Mouse (Mus musculus) CH12.LX (cell line): ENCODE data around the gene Golga7b. TPM values are rescaled to one million over a fixed set of nuclear protein-coding genes. Genes with fewer than 3 reads are reported as not detected.

ENCODE experiments used
- DNase-seq: peaks from one replicate; pipeline ENCODE4 v3.0.0-alpha.2; 2013; ENCODE audit errors: extremely low read depth
- H3K27ac ChIP-seq: 2 replicates; pipeline ENCODE4 v1.5.1; 2012; ENCODE audit warnings: low read depth, mild to moderate bottlenecking, control low read depth, moderate library complexity; ENCODE audit not compliant: insufficient read depth
- H3K27me3 ChIP-seq: replicated peaks from 2 replicates; pipeline ENCODE3; 2012; ENCODE audit warnings: inconsistent platforms
- H3K36me3 ChIP-seq, 2 experiments: replicated peaks in 1 of 2; 2 replicates each; pipeline versions ENCODE3 to v1.6.1; 2012; ENCODE audit warnings: inconsistent platforms in 1 of 2, low read length in 1 of 2, mild to moderate bottlenecking in 1 of 2, mixed read lengths in 1 of 2, moderate library complexity in 1 of 2; ENCODE audit not compliant: control insufficient read depth in 1 of 2, insufficient read depth in 1 of 2
- H3K4me1 ChIP-seq, 2 experiments: 2 replicates each; pipeline ENCODE4 v1.6.1; 2012; ENCODE audit warnings: inconsistent platforms in 1 of 2, moderate library complexity in 1 of 2; ENCODE audit not compliant: insufficient read depth in 2 of 2, control insufficient read depth in 1 of 2
- H3K4me2 ChIP-seq: 2 replicates; pipeline ENCODE4 v1.6.1; 2012; ENCODE audit warnings: low read depth, mild to moderate bottlenecking, control low read depth; ENCODE audit not compliant: poor library complexity, insufficient read depth, severe bottlenecking
- H3K4me3 ChIP-seq, 3 experiments: fragments of 150-350 bp in 1 of 3; sonication (generic) in 1 of 3; replicated peaks in 1 of 3; 2 replicates each; pipeline versions ENCODE3 to v1.5.1; 2011 to 2012; ENCODE audit warnings: low read depth in 2 of 3, low read length in 2 of 3, mild to moderate bottlenecking in 2 of 3, moderate library complexity in 2 of 3, control low read depth in 1 of 3, improper control_type of control experiment in 1 of 3, inconsistent platforms in 1 of 3, mixed read lengths in 1 of 3; ENCODE audit not compliant: poor library complexity in 1 of 3
- H3K79me2 ChIP-seq: replicated peaks from 2 replicates; pipeline ENCODE4 v1.6.1; 2012; ENCODE audit warnings: mild to moderate bottlenecking, moderate library complexity; ENCODE audit not compliant: control insufficient read depth, poor library complexity, insufficient read depth, severe bottlenecking; ENCODE audit errors: extremely low read depth
- H3K9ac ChIP-seq: 2 replicates; pipeline ENCODE4 v1.6.1; 2012; ENCODE audit warnings: low read depth, mild to moderate bottlenecking, control low read depth, moderate library complexity; ENCODE audit not compliant: insufficient read depth
- H3K9me3 ChIP-seq: replicated peaks from 2 replicates; pipeline ENCODE3; 2012; ENCODE audit warnings: low read length, inconsistent platforms, mixed read lengths
- CHD1 ChIP-seq: IDR thresholded peaks from 2 replicates; pipeline ENCODE4 v1.6.1; 2012; ENCODE audit warnings: low read depth, low read length, improper control_type of control experiment, inconsistent platforms
- CHD2 ChIP-seq: IDR thresholded peaks from 2 replicates; pipeline ENCODE4 v1.6.1; 2011; ENCODE audit warnings: low read length, improper control_type of control experiment
- CTCF ChIP-seq, 2 experiments: IDR thresholded peaks in 1 of 2; conservative IDR thresholded peaks in 1 of 2; 2 replicates each; pipeline ENCODE4 v1.5.1; 2011 to 2012; ENCODE audit warnings: low read depth in 2 of 2, low read length in 2 of 2, improper control_type of control experiment in 1 of 2, inconsistent platforms in 1 of 2, mild to moderate bottlenecking in 1 of 2, moderate library complexity in 1 of 2
- E2F4 ChIP-seq: IDR thresholded peaks from 2 replicates; pipeline ENCODE4 v1.6.1; 2011; ENCODE audit warnings: low read depth, low read length, improper control_type of control experiment; ENCODE audit not compliant: insufficient replicate concordance
- ELF1 ChIP-seq: IDR thresholded peaks from 2 replicates; pipeline ENCODE4 v1.6.1; 2014; ENCODE audit warnings: low read depth, mild to moderate bottlenecking, inconsistent platforms, low read length, improper control_type of control experiment
- GABPA ChIP-seq: IDR thresholded peaks from 2 replicates; pipeline ENCODE4 v1.6.1; 2012; ENCODE audit warnings: low read depth, low read length, improper control_type of control experiment, inconsistent platforms; ENCODE audit not compliant: insufficient replicate concordance
- HCFC1 ChIP-seq: IDR thresholded peaks from 2 replicates; pipeline ENCODE4 v1.6.1; 2012; ENCODE audit warnings: low read depth, mild to moderate bottlenecking, inconsistent platforms, low read length, improper control_type of control experiment
- JUN ChIP-seq: IDR thresholded peaks from 2 replicates; pipeline ENCODE4 v1.6.1; 2011; ENCODE audit warnings: low read depth, mild to moderate bottlenecking, low read length, improper control_type of control experiment, moderate library complexity; ENCODE audit not compliant: insufficient read depth
- MAZ ChIP-seq: IDR thresholded peaks from 2 replicates; pipeline ENCODE4 v1.6.1; 2012; ENCODE audit warnings: low read depth, mild to moderate bottlenecking, inconsistent platforms, low read length, improper control_type of control experiment, moderate library complexity
- MEF2A ChIP-seq: IDR thresholded peaks from 2 replicates; pipeline ENCODE4 v1.6.1; 2014; ENCODE audit warnings: low read depth, mild to moderate bottlenecking, inconsistent platforms, low read length, improper control_type of control experiment, borderline replicate concordance
- PAX5 ChIP-seq: IDR thresholded peaks from 2 replicates; pipeline ENCODE4 v1.6.1; 2012; ENCODE audit warnings: low read length, inconsistent platforms, mixed read lengths
- POLR2A ChIP-seq: IDR thresholded peaks from 2 replicates; pipeline ENCODE4 v1.6.1; 2011; ENCODE audit warnings: low read depth, mild to moderate bottlenecking, improper control_type of control experiment, low read length
- RAD21 ChIP-seq: IDR thresholded peaks from 2 replicates; pipeline ENCODE4 v1.6.1; 2011; ENCODE audit warnings: low read depth, mild to moderate bottlenecking, low read length, improper control_type of control experiment, moderate library complexity
- TBP ChIP-seq: conservative IDR thresholded peaks from 2 replicates; pipeline ENCODE4 v1.6.1; 2011; ENCODE audit warnings: low read depth, low read length, improper control_type of control experiment
- TCF12 ChIP-seq: IDR thresholded peaks from 2 replicates; pipeline ENCODE4 v1.6.1; 2014; ENCODE audit warnings: low read depth, mild to moderate bottlenecking, inconsistent platforms, low read length, improper control_type of control experiment
- USF1 ChIP-seq: IDR thresholded peaks from 2 replicates; pipeline ENCODE4 v1.6.1; 2014; ENCODE audit warnings: low read depth, mild to moderate bottlenecking, inconsistent platforms, low read length, improper control_type of control experiment
- ZC3H11A ChIP-seq: IDR thresholded peaks from 2 replicates; pipeline ENCODE4 v1.6.1; 2012; ENCODE audit warnings: low read depth, mild to moderate bottlenecking, inconsistent platforms, low read length, improper control_type of control experiment
- ZKSCAN1 ChIP-seq: IDR thresholded peaks from 2 replicates; pipeline ENCODE4 v1.6.1; 2012; ENCODE audit warnings: low read depth, inconsistent platforms, low read length, improper control_type of control experiment, borderline replicate concordance
- ZMIZ1 ChIP-seq: IDR thresholded peaks from 2 replicates; pipeline ENCODE4 v1.6.1; 2012; ENCODE audit warnings: low read depth, mild to moderate bottlenecking, inconsistent platforms, low read length, improper control_type of control experiment
- ZNF384 ChIP-seq: IDR thresholded peaks from 2 replicates; pipeline ENCODE4 v1.6.1; 2012; ENCODE audit warnings: low read depth, low read length, improper control_type of control experiment, inconsistent platforms
- dilution Hi-C: fragments of 300-500 bp; cut with MboI; formaldehyde crosslinking; loops from 2 replicates; pipeline ENCODE4 v1.14.3; 2020; ENCODE audit warnings: low sequenced_read_pairs; ENCODE audit not compliant: extremely low pct_unique_long_range_greater_than_20kb, extremely low pct_ligation_motif_present
- in situ Hi-C: fragments of 300-500 bp; cut with MboI; formaldehyde crosslinking; loops from 3 replicates; pipeline ENCODE4 v1.14.3; 2019; ENCODE audit warnings: low sequenced_read_pairs, low pct_ligation_motif_present, low pct_unique_long_range_greater_than_20kb, mixed read lengths
- polyA plus RNA-seq: library from polyadenylated mRNA; unstranded; fragments of >175 nt; gene quantifications from 2 replicates; pipeline ENCODE4 v1.2.1, GENCODE M21; 2012; ENCODE audit warnings: low read depth; ENCODE audit not compliant: insufficient read length
- total RNA-seq, 2 experiments: library from RNA; depleted of rRNA; stranded (reverse); fragments of 300-350 nt in 1 of 2; fragments of >200 nt in 1 of 2; gene quantifications; 2 replicates each; pipeline ENCODE4 v1.2.3; 2012 to 2014

Gene Golga7b
- total and polyA plus RNA-seq, 3 experiments = 0.07 to 0.19 (median 0.08) TPM

DNA sequence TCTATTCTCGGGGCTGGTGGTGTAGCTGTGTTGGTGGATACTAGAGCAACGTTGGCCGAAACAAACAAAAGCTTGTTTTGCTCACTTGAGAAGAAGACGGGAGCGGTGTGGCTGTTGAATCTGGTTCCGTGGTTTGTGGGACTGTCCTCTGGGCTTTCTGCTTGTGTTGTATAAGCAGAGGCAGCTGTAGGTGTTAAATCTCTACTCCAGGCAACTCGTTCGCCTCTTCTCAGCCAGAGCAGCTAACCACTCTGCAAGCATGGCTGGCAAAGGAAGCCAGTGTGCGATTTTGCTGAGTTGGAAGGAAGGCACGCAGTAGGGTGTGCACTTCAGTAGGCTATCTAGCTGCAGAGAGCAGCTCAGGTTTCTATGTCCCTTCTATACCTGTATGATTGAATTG is 20.9 kb upstream of the Golga7b start:
- Histone ChIP-seq H3K79me2 (no peaks in the 10 kb centered on the region), H3K4me2 (no peak overlapping the region)

GRCm38 (mm10) chr19:42229499-42230287 is 17.7 kb upstream of the Golga7b start:
- H3K36me3 ChIP-seq = no peaks in the 10 kb centered on the region
- no peaks in the 10 kb centered on the region for H3K27me3 ChIP-seq
- no peaks in the 10 kb centered on the region for H3K9me3 ChIP-seq
- peaks cover 0 to 38% of the 10 kb centered on the region in 2 experiments; a peak in 2 of 4 replicates for H3K4me1 ChIP-seq
- no peaks in the 10 kb centered on the region for H3K79me2 ChIP-seq
- dilution Hi-C loops (no loop called here), in situ Hi-C loops (no loop called here)
- no peak overlapping the region for H3K9ac ChIP-seq
- no peak for DNase-seq
- H3K4me3 ChIP-seq = peak overlapping the region in 2 of 3 experiments; percentile 26 to 37
- TF ChIP-seq ZMIZ1 = no peak
- TF ChIP-seq E2F4 = no peak
- no peak for TF ChIP-seq MAZ
- no peak for TF ChIP-seq POLR2A
- no peak for TF ChIP-seq JUN
- H3K4me2 ChIP-seq = peak overlapping the region; percentile 67
- no peak overlapping the region for H3K27ac ChIP-seq

More for the DNA sequence above, 20.9 kb upstream of the Golga7b start:
- TF ChIP-seq CHD1 = no peak
- TF ChIP-seq CTCF (conservative IDR thresholded peaks at IDR 0.05 in 1 of 2, IDR thresholded peaks at IDR 0.05 in 1 of 2; ENCODE audit: low read depth in 2 of 2, low read length in 2 of 2) = no peak
- no peak for TF ChIP-seq ZC3H11A
- TF ChIP-seq RAD21 = no peak
- TF ChIP-seq CHD2 = no peak
- TF ChIP-seq USF1 = no peak
- TF ChIP-seq POLR2A = no peak
- no peak for TF ChIP-seq TCF12
- TF ChIP-seq HCFC1 = no peak
- TF ChIP-seq PAX5 = no peak
- TF ChIP-seq MEF2A = no peak
- no peak for TF ChIP-seq ZNF384
- TF ChIP-seq ZKSCAN1 = no peak
- no peak for TF ChIP-seq ELF1
- TF ChIP-seq GABPA = no peak
- TF ChIP-seq TBP = no peak
- in situ Hi-C loops (no loop called here), dilution Hi-C loops (no loop called here)
- Histone ChIP-seq H3K27ac (no peak overlapping the region), H3K9me3 (no peaks in the 10 kb centered on the region), H3K4me3 (no peak overlapping the region), H3K36me3 (no peaks in the 10 kb centered on the region), H3K9ac (no peak overlapping the region), H3K4me1 (peaks cover 0 to 46% of the 10 kb centered on the region in 2 experiments; a peak in 2 of 4 replicates), H3K27me3 (no peaks in the 10 kb centered on the region)
- no peak for DNase-seq
